Mouse (Mus musculus) megakaryocyte, adult 5-6 weeks (primary cell): Measurements from ENCODE around the gene Itpk1. TPM values are rescaled to one million over a fixed set of nuclear protein-coding genes. Genes with fewer than 3 reads are reported as not detected.
A peak's percentile ranks its signal among the peaks of the same experiment; 100 is the strongest.

Source experiments
- ATAC-seq: 2 replicates; pipeline ENCODE4 v1.8.0; 2016; ENCODE audit warnings: mild to moderate bottlenecking, inconsistent platforms; ENCODE audit not compliant: poor library complexity, severe bottlenecking
- total RNA-seq, 2 experiments: library from RNA; stranded (forward) in 1 of 2; stranded (reverse) in 1 of 2; fragments of 153-499, 151-499 nt in 1 of 2; fragments of 221-1000, 200-1000 nt in 1 of 2; gene quantifications; 2 replicates each; pipeline versions ENCODE4 v1.2.3 to v1.2.4; 2015 to 2017

Itpk1 gene
- total RNA-seq, 2 experiments from 2014 or later, result 10.7 to 14.0 TPM

DNA sequence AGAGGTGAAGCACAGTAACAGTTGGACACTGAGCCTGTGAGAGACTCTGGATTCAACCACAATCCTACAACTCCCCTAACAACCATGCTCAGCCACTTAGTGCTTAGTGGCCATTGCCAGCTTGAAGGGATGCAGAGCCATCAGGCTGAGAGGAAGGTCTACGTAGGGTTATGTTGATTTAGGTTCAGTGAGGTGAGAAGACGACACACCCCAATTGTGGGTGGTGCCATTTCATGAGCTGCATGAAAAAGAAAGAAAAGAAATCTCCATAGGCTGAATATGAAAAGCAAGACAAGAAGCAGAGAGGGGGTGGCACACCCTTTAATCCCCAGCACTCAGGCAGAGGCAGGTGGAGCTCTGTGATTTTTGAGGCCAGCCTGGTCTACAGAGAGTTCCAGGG lies 9.4 kb upstream of the Itpk1 start:
- no peak for ATAC-seq

DNA sequence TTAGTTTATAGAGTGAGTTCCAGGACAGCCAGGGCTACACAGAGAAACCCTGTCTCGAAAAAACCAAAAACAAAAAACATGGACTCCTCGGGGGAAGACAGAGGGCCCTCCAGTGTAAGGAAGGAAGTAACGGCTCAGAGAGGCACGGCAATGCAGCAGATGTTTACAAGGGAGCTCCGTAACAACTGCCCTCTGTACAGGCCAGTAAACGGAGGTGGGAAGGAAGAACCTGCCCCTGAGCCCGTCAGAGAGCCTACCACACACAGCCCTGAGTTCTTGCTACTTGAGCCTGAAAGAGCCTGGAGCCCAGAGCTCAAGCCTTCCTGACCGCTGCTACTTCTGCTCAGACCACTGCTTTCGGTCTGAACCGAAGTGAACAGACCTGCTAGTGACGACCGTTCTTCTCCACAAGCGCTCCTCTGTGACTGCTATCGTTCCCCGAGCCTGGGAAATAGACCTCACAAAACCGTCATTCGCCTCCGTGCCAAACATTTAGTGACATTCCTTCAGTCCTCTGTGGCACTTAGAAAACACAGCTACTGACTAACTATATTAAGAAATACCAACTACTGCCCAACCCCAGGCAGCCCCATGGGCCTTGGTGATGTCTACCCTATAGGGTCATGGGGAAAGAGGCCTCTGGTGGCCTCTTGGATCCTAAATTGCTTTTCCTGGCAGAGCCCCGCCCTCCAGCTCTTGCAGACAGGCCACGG lies 8.6 kb upstream of the Itpk1 start:
- peak; percentile 68 for ATAC-seq

GRCm38 (mm10) chr12:102710851-102711375 lies 6.2 kb upstream of the Itpk1 start:
- no peak for ATAC-seq

- no peak for ATAC-seq
These were observed 5.2 kb upstream of the Itpk1 start for GRCm38 (mm10) chr12:102709896-102710295.

DNA sequence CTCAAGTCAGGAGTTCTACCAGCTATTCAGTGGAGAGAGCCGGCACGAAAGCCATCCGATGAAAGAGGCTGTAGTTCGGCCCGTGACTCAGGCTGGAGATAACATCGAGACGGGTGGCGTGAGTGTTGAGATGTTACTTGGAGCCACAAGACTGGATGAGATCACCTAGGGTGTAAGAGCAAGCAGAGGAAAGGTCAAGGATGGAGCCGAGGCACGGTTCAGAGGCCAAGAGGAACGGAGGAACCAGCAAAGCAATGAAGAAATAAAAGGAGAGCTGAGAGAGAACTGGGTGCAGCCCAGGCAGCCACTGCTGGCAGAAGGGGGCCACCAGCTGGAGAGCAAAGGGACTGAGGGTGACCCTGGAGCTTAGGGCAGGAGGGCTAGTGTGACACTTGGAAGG lies 3.5 kb upstream of the Itpk1 start:
- no peak for ATAC-seq

- ATAC-seq, result no peak
These were observed 2.2 kb upstream of the Itpk1 start for GRCm38 (mm10) chr12:102706833-102707463.

DNA sequence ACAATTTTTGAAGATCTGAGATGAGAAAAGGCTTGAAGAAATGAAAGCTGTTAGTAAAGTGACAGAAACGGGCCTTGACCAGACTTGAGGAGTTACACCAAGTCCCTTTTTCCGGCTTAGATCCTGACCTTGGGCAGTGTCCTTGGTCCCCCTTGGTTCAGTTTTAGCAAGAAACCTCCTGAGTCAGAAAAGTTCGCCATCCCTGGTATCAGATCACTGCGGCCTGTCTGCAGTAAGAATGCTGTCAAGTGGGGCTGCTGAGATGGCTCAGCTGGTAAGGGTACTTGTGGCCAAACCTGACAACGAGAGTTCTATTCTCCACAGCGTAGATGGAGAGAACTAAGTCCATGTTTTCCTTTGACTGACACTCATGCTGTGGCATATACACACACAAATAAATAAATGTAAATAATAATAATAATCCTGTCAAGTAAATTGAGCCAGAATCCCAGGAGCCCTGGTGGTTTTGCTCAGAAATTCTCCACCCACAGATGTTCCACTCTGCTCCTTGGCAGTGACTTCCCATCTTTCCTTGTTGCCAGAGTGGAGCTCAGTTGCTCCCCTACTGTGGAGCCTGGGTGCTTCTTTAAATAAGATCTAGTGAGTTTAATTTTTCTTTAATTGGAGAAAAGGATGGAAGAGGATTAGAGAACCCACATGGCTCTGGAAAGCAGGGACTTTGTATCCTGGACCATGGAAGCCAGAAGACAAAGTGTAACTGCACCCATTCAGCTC lies 1.3 kb upstream of the Itpk1 start:
- ATAC-seq, result no peak

DNA sequence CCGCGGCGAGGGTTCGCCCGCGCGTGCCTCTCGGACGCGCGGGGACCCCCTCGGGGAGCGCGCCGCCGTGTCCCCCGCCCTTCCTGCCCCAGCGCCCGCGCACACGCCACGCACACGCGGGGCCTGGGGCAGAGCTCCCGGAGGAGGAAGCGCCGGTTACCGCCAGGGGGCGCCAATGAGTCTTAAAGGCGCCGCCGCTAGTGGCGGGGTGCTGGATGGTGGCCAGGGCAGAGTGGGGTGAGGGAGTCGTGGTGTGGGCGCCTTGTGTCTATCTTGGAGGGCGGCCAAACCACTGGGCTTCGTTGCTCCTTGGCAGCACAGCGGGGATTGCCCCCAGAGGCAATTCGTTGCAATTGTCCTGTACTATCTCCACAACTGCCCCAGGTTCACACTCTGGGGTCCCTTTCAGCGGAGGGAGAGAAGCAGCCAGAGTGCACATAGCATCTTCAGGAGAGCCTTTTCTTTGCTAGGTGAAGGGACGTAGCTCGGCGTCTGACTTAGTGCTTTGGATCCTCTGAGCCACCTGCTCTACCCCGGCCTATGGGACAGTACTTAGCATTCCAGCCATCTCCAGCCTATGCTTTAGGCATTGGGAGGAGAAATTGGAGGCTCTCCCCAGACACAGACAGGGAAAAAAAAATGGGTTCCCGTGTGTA lies 614 bp upstream of the Itpk1 start:
- ATAC-seq, result peak; percentile 78

DNA sequence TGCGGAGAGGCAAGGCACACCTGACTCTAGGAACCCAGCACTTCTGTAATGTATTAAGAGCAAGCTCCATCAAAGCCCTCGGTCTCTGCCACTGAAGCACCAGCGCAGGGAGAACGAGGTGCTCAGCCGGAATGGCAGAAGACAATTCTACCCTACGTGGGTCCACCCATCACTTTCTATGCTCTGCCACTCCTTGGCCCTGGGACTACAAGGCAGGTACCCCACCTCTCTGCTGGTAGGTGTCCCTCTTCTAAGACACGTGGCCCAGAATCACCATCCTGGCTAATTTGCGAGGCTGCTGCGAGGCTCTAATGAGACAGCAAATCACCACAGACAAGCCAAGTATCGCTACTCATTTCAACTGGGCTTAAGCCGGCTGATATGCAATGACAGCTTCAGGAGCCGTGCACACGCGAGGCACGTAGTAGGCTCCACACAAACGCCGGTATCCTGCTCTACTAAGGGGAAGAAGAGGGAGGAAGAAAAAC lies 765 bp downstream of the Itpk1 start:
- ATAC-seq, result 0 out of 2 replicates have a peak, but pooled peaks have one; percentile 9

DNA sequence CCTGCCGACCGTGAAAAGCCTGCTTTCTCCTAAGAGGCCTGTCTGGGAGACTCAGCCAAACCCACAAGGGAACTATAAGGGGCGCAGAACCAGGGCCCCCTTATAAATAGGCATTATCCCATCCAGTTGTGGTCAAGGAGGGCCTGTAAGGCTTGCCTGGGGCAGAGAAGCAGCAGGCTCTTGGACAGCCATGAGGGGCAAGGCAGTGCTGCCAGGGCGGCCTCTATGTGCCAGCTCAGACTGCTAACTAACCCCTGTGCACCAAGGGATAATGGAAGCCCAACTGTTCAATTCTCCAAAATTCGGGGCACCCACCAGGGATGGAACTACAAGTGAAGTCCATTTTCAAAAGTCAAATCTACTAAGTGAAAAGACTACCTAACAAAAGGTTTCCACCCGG lies 1.3 kb downstream of the Itpk1 start:
- ATAC-seq, result no peak

GRCm38 (mm10) chr12:102703111-102703412 lies 1.7 kb downstream of the Itpk1 start:
- ATAC-seq, result no peak

DNA sequence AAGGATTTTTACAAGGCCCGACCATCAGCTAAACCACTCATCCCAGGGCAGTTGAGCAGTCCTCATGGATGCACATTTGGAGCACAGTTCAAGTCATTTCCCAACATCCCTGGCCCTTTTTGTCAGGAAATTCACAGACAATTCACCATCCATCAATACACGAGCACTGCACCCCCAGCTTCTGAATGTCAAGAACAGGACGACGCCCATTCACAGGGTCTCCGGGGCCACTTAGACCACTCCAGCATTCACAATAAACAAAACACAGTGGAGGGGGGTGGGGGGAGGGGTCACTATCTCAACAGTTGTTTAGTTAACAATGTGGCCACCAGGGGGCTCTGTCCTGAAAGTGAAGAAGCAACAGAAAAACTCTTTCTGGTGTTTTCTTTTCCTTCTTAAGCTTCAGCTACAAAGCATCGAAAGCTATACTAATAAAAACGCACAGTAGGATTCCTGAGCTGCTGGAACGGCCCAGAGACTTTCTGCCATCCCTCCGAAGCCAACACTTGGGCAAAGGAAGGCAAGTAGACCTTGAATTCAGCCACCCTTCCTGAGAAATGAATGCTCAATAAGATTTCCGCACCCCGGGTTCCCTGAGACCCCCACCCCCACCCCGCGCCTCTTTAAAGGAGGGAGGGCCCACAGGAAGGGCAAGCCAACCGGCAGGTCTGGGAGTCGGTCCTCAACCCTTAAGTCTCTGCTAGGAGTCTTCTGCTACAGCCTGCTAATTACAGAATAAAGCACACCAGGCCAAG lies 2.2 kb downstream of the Itpk1 start:
- ATAC-seq, result no peak

GRCm38 (mm10) chr12:102701691-102702207 lies 3.0 kb downstream of the Itpk1 start:
- no peak for ATAC-seq

GRCm38 (mm10) chr12:102700453-102700852 lies 4.3 kb downstream of the Itpk1 start:
- no peak for ATAC-seq

DNA sequence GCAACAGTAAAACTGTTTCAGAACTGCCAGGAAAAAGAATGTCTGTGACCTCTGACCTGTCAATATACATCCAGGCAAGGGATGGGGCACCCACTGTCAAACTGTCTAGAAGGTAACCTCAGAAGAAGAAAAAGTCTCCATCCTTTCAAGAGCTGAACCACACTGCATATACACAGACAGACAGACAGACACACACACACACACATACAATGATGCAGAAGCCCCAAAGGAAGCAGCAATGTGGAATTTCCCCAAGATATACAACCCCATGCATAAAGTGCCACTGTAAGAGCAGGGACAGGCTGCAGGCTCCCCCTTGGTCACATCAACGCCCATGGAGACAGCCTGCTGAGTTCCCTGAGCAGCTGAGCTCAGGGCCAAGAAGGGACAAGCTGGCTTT lies 5.6 kb downstream of the Itpk1 start:
- no peak for ATAC-seq

DNA sequence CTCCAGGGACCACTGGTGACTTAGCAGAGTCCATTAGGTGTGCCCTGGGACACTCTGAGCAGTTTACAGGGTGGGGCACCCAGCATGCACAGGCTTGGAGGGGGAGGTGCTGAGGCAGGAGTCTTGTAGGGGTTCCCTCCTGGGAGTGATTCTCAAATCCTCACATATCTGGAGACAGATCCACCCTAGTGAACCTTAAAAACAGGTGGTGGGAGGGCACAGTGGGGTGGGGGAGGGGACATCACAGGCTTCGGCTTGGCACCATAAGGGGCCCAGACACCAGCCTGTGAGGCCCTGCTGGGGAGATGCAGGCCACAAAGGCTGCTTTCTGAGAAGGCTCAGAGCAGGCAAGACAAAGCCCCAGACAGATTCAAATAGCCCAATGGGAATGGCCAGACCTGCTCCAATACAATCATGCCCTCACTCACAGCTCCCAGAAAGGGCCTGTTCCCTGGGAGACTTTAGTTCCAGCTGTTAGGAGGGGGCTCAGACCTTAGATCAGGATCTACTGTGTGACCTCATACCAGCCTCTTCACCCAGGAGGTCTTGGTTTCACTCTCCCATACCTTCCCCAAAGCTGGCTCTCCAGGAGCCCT lies 6.5 kb downstream of the Itpk1 start:
- ATAC-seq, result no peak

DNA sequence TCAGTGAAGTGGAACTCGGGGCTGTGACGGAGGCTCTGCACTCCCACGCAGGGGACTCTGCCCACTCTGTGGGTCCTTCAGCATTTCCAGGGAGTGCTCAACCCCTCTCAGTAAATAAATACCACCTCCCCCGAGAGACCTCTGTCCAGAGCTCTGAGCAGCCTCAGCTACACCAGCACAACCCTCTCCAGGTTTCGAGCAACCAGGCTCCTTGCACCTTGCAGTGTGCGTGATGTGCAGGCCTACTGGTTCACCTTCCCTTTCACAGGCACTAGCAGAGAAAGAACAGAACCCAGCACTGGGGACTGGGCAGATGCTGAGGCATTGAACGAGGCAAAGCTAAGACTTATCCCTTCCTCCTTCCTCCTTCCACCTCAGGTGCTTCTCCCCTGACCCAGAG lies 7.3 kb downstream of the Itpk1 start:
- no peak for ATAC-seq

DNA sequence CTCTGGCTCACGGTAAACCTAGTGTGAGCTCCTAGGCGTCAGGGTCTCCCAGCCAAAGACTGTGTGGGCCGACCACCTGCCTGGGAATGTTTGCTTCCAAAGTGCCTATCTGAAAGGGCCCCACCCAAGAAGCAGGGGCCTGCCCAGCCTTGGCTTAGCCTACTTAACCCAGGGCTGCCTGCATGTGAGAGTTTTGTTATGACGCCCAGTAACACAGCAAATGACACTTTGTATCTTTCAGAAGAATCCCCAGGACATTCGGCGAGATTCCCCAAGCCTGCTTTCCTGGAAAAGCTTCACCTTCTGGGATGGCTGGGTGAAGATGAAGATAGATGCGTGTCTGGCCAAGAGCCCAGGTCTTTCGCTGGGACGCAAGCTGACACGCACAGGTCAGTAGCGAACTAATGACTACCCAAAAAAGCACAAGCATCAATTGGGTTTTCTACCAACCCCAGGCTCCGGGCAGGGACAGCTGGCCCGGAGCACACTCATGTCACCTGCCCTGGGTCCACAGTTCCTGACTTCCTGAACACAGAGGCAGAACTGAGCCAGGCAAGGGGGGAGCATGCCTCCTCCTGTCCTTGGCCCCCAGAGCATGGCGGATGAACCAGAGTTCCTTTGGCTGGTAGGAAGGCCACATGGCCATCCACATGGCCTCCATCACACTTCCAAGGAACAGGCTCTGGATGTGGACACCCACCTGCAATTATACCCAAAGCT lies 7.9 kb downstream of the Itpk1 start:
- no peak for ATAC-seq
